Mouse (Mus musculus) mesoderm, embryonic 11.5 days (tissue): Measurements from ENCODE around the gene Nav2.
A peak's percentile ranks its signal among the peaks of the same experiment; 100 is the strongest.

Source experiments
- DNase-seq: peaks from one replicate; pipeline ENCODE4 v3.0.0-alpha.2; 2012; ENCODE audit warnings: low read depth, low spot score

Gene Nav2

DNA sequence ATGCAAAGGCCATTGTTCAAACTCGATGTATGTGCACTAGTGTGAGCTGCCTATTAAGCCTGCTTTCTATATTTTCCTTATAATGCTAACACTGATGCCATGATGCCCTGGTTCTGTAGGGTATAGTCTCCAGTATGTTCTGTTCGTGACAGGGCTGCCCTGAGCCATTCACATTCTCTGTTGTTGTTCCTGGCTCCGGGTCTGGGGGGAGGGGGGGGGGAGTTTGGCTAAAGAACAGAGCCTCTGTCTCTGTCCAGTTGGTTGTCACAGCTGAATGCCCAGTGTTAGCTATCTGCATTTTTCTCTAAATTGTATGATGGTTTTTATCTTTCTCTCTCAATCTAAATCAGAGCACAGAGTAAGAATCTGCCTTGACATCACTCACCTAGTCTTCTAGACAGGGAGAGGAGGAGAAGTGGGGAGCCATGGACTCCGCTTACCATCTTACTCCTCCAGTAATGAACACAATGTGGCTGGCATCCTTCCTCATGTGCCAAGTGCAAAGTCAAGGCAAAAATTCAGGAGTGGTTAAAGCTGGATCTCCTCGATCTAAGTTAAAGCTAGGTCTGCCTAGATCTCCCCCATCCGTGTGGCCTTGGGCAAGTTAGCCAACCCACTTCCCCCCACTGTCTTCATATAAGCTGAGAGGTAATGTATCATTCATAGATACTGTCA is 605.4 kb downstream of the Nav2 start:
- no peak for DNase-seq

DNA sequence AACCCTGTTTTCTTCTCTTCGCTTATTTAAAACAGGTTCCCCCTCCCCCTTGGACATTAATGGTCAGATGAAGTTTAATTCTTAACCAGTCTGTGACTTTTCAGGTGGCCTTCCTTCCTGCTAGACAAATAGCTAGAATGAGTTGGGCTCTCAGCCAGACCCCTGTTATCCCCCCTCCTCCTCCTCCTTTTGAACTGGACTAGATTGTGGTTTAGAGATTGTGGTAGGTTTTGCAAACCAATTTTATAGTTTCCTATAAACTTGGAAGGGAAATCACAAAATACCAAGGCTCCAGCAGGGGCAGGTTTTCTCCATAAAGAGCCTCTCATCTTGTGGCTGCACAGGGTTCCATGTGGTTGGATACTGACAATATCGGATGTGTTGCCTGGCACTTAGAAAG is 606.5 kb downstream of the Nav2 start:
- DNase-seq = no peak

DNA sequence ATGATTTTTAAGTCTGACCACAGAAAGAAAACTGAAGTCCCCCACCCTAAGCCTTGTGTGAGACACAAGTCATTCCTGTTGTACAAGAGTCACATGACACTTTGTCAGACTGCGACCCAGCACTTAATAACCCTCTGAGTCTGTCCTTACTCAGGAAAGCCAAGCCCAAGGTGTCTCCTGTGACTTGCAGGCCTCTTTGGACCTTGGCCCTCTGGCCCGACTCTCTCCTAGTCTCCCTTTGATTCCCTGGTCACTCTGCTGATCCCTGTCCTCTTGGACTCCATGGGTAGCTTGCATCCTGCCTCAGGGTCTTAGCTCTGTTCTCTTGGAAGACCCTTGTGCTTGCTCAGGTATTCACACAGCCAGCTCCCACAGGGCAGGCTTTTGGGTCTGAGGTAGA is 612.0 kb downstream of the Nav2 start:
- DNase-seq = no peak

DNA sequence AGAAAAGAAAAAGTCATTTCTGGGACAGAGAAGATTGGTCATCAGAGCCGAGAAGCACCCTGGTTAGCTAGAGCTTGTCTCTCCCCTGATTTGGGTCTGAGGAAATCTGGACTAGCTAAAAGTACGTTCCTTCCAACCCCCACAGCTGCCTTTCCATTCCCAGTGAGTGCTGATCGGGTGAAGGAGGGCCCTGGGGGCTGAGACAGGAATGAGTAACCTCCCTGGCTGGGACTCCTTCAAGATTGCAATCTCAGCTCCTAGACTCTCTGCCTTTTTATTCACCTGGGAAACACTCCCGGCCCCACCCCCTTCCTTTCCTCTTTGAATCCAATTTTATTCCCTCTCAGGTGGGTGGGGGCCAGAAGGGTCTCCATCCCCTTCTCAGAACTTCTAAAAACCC is 612.8 kb downstream of the Nav2 start:
- no peak for DNase-seq

DNA sequence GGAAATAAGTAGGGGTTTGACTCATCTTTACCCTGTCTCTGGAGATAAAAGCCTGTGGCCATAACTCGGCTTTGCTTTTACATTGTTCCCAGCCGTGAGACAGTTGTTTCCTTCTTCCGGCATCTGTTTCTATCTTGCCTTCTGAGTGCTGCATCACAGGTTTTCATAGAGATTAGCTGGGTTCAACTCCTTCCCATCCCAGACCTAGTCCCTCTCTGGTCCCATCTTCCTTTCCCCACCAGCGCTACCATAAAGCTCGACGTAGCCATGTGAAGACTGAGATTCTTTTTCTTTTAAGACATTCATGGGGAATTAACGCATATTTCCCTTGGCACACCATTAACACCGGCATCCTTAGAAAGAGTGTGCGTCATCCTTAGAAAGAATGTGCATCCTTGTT is 613.5 kb downstream of the Nav2 start:
- DNase-seq = peak; percentile 21

DNA sequence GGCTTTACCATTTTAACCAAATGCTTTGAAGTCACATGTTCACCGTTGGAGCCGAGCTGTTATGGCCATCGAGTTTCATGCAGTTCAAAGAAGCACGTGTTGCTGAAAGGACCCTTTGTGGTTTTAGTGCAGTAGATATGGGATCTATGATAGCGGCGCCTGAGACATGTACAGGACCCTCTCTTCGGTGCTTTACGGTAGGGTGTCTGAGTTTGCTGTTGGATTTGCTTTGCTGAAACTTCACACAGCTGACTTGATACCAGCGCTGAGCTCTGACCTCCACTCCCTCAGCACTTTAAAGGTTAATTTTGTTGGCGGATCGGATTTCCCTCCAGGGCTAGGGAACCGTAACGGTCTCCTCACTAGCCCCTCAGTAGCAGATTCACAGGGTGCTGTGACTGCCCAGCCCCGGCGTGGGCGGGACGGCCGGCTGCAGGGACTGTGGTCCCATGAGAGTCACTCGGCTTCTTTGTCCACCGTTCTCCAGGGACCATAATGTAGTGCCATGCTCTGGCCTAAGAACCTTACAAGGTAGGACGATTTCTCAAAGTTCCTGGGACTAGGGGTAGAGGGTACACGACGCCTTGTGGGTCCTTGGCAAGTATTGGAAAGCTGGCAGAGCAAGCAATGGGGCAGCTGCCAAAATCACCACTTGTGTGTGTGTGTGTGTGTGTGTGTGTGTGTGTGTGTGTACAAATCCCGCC is 614.0 kb downstream of the Nav2 start:
- DNase-seq = peak; percentile 85

DNA sequence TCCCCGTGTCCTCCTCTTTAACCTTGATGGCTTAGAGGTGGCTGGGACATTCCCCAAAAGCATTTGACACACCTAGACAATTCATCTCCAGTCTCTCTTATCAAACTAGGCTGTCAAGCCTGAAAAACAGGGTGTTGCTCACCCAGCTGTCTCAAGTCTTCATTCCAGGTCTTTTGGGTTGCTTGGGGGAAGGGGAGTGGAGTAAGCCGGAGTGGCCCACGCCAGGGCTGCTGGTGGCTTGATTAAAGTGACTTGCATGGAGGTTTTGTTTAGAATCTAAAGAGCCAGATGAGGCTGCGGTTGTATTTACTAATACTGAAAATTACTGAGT is 614.6 kb downstream of the Nav2 start:
- peak; percentile 21 for DNase-seq

DNA sequence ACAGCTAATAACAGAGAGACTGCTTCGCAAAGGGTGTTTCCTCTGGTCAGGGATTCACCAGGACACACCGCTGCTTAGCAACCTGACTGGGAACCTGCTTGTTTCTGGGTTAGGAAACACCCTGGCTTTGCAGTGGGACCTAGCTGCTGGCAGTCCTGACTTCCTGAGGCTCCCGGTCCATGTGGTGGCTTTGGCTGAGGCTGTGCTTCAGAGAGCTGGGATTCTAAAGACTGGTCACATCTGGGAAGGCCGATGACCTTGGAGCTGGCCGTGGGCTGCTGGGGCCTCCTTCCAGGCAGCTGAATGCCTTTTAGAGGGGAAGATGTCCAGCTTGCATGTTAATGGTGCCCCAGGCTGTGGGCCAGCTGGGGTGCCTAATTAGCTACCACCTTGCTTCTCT is 615.2 kb downstream of the Nav2 start:
- peak; percentile 34 for DNase-seq

DNA sequence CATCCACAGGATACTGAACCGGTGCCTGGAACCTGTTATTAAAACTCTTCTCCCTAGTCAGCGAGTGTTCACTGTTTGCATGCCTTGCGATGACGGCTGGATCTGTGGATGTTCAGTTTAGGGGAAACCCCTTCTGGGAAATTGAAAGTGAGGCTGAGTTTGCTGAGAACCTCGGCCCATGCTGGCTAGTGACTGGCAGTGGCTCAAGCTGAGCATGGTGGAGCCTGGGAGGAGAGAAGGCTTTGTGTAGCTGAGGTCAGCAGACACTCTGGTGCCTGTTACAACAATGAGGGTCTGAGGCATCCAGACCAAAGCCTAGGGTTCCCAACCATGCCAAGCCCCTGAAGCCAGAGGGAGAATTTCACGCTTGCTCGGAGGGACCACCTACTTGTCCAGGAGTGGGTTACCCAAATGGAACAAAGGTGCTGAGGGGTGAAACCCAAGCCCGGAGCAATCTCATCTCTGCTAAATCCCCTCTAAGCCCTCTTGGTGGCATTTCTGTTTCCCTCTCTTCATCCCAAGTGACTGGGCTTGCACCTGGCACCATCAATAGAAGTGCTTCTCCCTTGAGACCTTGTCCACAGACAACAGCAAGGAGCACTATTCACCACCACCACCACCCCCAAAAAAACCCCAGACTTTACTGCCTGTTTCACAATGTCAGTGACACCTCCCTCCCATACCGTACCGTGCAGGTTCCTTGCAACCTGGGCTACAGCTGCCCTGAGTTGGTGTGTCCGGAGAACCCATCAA is 617.0 kb downstream of the Nav2 start:
- no peak for DNase-seq

DNA sequence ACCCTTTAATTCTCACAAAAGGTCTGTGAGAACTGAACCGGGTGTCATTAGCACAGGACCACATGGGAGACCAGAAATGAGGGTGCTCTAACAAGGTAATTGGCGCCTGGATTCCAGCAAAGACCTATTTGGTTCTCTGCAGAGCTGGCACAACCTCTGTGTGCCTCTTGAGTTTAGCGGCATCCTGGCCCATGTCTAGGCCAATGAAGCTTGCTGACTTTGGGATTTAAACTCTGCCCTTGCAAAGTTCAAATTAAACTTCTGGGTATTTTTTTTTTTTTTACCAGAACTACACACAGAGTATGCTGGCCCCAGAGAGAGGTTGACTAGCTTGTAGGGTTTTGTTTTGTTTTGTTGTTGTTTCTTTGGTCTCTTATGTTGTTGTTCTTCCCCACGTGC is 617.6 kb downstream of the Nav2 start:
- no peak for DNase-seq

DNA sequence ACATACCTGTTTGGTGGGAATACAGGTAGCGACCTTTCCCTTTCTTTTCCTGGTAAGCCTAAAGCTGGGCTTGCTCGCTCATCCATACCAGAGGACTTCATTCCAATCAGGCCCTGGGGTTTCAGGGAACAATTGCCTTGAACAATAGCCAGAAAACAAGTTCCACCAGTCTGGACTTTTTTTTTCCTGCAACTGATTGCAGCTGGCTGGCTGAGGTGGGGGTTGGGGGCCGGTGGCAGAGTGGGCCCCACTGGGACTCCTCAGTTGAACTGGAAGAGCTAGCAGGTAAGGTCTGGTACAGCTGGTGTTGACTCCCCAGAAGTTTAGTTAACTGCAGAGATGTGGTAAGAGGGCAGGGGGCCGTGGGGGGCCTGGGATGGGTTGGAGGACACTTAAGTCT is 619.0 kb downstream of the Nav2 start:
- DNase-seq = peak; percentile 10

DNA sequence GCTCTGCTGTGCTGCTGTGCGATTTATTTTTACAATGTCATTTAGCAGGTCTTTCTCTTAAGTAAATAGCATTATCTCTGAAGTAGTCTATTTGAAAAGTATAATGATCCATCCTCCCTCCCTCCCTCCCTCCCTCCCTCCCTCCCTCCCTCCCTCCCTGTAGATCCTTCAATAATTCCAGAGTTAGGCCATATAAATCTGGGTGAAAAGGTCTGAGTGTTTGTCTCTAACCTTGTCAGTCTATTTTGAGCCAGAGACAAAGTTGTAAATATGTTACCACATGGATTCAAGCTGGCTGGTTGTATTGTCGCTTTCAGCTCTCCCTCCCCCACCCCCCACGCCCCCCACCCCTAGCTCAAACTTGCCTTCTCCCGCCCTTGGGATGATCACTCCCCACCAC is 619.4 kb downstream of the Nav2 start:
- no peak for DNase-seq

DNA sequence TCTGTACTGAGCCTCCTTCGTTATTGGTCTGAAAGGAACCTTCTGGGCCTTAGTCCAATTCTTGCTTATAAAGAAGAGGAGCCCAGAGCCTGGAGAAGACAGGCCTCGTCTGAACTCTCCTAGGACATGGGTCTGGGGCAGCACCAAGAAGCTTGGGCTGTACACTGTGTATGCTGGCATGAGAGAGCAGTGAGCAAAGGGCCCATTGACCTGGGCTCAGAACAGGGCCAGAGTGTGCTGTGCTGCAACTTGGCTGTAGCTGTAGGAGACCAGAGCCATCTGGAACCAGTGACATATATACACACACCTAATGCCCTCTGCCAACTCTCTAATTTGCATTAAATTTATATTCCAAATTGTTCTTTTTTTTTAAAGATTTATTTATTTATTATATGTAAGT is 621.0 kb downstream of the Nav2 start:
- DNase-seq = no peak

DNA sequence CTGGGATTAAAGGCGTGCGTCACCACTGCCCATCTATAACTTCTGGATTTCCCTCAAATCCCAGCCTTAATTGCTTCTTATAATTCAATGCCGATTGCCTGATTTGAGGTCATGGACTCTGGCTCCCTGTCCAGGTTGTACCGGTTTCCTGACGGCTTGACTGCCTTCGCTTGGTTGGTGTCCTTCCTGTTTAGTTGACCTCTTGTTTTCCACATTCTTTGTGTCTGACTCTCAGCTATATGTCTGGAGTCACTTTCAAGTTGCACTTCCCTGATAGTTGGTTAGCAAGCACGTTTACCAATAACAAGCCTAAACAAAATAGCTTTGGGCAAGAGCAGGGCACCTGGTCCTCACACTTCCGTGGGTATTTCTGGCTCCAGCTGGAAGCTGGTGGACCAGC is 625.1 kb downstream of the Nav2 start:
- DNase-seq = no peak

DNA sequence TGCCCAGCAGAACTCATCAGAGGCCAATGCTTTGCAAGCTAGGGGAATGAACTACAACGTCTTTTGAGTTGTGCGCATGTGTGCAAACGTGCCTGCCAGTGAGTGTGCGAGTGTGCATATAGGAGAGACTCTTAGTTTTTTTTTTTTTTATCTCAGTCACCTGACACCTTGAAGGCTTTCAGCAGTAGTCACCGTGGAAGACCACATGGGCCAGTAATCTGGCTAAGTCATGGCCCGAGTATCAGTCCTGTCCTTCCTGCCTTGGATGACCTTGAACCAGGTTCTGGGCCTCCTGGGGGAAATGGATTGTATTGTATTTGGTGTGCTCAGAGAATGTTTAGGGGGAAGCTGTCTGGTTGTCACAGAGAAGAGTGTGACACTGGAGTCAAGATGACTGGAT is 625.7 kb downstream of the Nav2 start:
- no peak for DNase-seq

DNA sequence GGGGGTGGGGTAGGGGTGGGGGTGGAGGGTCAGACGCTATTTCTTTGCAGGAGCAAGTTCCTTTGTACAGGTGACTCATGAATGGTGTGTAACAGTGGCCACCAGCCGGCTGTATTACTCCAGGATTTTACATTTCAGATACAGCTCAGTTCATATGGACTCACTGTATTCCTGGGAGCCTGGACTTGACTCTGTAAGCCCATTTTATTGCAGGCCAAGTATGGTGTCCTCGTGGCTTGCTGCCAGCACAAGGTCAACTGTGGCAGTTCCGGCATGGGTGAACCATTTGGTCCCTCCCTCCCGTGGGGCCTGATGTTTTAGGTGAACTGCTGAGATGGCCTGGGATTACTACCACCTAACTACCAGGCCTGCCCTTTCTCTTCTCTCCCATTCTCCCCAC is 629.8 kb downstream of the Nav2 start:
- DNase-seq = no peak

DNA sequence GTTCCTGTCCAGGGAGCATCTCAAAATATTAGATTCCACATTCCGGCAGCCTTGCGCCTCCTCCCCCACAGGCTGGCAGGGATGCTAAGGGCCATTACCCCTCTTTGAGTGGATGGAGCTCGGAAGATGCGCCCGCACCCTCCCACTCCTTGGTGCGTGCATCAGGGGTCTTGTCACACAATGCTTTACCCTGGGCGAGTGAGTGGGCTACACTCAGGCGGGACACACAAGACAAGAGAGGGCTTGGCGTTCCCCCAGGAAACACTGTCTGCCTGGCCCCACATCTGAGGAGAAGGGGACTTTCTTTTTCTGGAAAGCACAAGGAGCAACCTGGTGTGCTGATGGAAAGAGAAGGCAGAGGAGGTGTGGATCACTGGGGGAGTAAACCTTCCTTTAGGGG is 631.7 kb downstream of the Nav2 start:
- DNase-seq = no peak

DNA sequence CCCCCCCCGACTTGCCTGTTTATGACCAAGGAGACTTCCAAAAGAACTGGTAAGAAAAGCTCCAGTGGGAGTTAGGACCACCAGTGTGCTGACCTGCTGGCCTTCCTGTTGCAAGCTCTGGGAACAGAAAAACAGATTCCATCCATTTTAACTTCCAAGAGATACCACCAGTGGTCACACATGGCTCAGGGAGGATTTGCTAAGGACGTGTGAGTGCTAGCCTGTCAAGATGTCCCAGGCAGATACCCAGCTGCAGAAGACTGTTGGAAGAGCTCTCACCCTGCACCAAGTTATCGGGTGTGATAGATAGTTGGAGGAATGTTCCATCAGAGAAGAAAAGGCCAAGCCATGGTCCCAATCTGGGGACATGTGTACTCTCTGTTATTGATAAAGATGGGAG is 633.6 kb downstream of the Nav2 start:
- no peak for DNase-seq

DNA sequence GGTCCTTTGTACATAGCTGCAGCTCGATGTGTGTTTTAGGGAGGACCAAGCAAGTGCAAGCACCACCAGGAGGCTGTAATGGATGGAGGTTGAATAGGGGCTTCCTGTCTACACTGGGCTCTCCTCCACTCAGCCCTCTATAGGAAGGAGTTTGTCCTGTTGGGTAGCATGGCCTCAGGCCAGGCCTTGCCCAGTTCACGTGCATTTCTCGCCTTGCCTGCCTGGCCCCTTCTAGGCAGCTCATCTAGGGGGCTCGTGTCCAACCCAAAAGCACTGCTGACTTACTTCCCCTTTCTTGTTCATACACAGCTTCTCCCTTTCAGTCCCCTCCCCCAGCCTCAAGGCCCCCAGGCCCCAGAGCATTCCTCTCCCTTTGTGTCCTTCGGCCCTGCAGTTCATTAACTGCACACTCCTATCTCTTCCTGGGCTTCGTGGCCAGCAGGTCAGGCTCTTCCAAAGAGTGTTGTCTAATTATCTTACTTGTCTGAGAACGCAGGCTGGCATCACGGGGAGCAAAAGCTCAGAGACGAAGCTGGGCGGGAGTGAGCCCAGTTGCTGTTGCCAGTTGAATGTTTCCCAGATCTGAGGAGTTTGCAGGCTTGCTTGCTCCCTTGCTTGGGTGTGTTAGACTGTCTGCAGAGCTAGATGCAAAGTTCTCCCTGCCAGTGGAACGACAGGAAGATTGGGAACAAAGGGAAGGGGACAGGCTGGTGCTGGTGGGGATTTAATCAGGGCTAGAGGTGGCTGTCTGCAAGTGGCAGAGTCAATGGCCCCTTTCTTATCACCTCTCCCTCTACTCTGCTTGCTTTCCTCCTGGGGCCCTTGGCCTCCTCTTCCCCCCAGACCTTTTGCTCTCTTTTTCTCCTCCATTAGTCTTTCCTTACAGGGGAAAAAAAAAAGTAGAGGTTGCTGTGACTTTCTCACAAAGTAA is 636.5 kb downstream of the Nav2 start:
- no peak for DNase-seq

DNA sequence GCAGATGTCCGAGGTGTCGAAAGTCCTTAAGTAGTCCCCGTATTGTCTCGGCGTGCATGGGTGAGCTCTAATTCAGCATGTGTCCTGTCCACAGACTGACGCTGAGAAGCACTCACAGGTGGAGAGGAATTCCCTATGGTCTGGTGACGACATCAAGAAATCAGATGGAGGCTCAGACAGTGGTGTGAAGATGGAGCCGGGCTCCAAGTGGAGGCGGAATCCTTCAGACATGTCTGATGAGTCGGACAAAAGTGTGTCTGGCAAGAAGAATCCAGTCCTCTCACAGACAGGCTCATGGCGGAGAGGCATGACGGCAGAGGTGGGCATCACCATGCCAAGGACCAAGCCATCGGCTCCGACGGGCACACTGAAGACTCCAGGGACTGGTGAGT is 637.2 kb downstream of the Nav2 start:
- no peak for DNase-seq

DNA sequence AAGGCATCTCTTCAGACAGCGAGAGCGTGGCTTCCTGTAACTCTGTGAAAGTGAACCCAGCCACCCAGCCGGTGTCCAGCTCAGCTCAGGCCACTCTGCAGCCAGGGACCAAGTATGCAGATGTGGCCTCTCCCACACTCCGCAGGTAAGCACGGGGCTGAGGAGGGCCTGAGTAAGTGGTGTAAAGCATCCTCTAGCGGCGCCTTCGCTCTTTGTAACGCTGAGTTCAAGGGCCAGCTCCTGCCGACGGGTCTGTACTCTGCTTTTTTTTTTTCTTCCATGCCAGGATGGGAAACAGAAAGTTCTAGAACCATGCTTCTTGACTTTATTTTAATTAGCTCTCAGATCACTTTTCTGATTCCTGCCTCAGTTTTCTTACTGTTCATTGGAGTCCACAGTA is 639.9 kb downstream of the Nav2 start:
- no peak for DNase-seq
